Mouse (Mus musculus) hindbrain, postnatal 0 days (tissue): ENCODE measurements at regions not wholly inside any gene's neighbourhood (a gene's known extent, or its start where the extent isn't known, plus 50 kb on each side); places are given as distances from the start of the nearest gene placed in this dataset.

Experiments used
- ATAC-seq: fragments of 200-750 bp; cut with Nextera tagmentation; 2 replicates; pipeline ENCODE4 v1.8.0; 2017; ENCODE audit warnings: mild to moderate bottlenecking, moderate TSS enrichment, moderate library complexity
- DNase-seq: peaks from one replicate; pipeline ENCODE4 v3.0.0-alpha.2; 2015; ENCODE audit warnings: low spot score
- H3K27ac ChIP-seq: fragments of 300-500 bp; sonication (generic); 2 replicates; pipeline ENCODE4 v1.5.1; 2014; ENCODE audit warnings: mild to moderate bottlenecking
- H3K27me3 ChIP-seq: fragments of 300-500 bp; sonication (generic); 2 replicates; pipeline ENCODE4 v1.6.1; 2014; ENCODE audit warnings: low read length, mixed read lengths; ENCODE audit not compliant: insufficient read depth
- H3K36me3 ChIP-seq: fragments of 300-500 bp; sonication (generic); 2 replicates; pipeline ENCODE4 v1.6.1; 2014; ENCODE audit warnings: low read length, mixed read lengths; ENCODE audit not compliant: insufficient read depth
- H3K4me1 ChIP-seq: fragments of 300-500 bp; sonication (generic); 2 replicates; pipeline ENCODE4 v1.6.1; 2014; ENCODE audit warnings: antibody characterized with exemption, low read length, mixed read lengths; ENCODE audit not compliant: insufficient read depth
- H3K4me2 ChIP-seq: fragments of 300-500 bp; sonication (generic); 2 replicates; pipeline ENCODE4 v1.6.1; 2014; ENCODE audit warnings: low read depth, mild to moderate bottlenecking, low read length, moderate library complexity, mixed read lengths
- H3K4me3 ChIP-seq: fragments of 300-500 bp; sonication (generic); 2 replicates; pipeline ENCODE4 v1.5.1; 2014; ENCODE audit warnings: low read length
- H3K9ac ChIP-seq: fragments of 300-500 bp; sonication (generic); replicated peaks from 2 replicates; pipeline ENCODE4 v1.6.1; 2014; ENCODE audit warnings: mild to moderate bottlenecking, low read length, moderate library complexity, mixed read lengths
- H3K9me3 ChIP-seq: fragments of 300-500 bp; sonication (generic); 2 replicates; pipeline ENCODE4 v1.6.1; 2016; ENCODE audit warnings: low read length, mixed read lengths
- CTCF ChIP-seq: IDR thresholded peaks from 2 replicates; pipeline ENCODE4 v1.5.1; 2016; ENCODE audit warnings: antibody characterized with exemption, control low read depth, low read depth
- WGBS: fragments of 180-500 bp; shearing (Covaris S2); extraction: QIAGEN DNeasy Blood & Tissue Kit; methylation state at CpG from one replicate; pipeline ENCODE4 v1.1.7; 2014; 5-methylcytosine and 5-hydroxymethylcytosine counted together

- Histone ChIP-seq H3K4me2 (no peak overlapping the region), H3K4me3 (no peak overlapping the region), H3K27me3 (no peaks in the 10 kb centered on the region), H3K9me3 (no peaks in the 10 kb centered on the region), H3K9ac (no peak overlapping the region), H3K4me1 (no peaks in the 10 kb centered on the region), H3K27ac (no peak overlapping the region), H3K36me3 (no peaks in the 10 kb centered on the region)
- ATAC-seq, result no peak
- DNase-seq, result peak; percentile 31
- no peak for TF ChIP-seq CTCF
Observed at GRCm38 (mm10) chr12:119839119-119839518, 106.5 kb upstream of the Tmem196 start.

- H3K4me1 ChIP-seq, result no peaks in the 10 kb centered on the region
- no peak overlapping the region for H3K4me2 ChIP-seq
- H3K36me3 ChIP-seq, result no peaks in the 10 kb centered on the region
- H3K9ac ChIP-seq, result no peak overlapping the region
- 49% methylated on average over 1 of the region's 1 CpGs for WGBS
- DNase-seq (peak; percentile 63), ATAC-seq (peak; percentile 70; the same call in 1 of the 2 replicates)
- no peaks in the 10 kb centered on the region for H3K9me3 ChIP-seq
- no peaks in the 10 kb centered on the region for H3K27me3 ChIP-seq
- no peak for TF ChIP-seq CTCF
- H3K4me3 ChIP-seq, result no peak overlapping the region
- H3K27ac ChIP-seq, result no peak overlapping the region
Observed at GRCm38 (mm10) chr12:119881744-119882143, 63.9 kb upstream of the Tmem196 start.

- DNase-seq (peak; percentile 3), ATAC-seq (no peak)
- Histone ChIP-seq H3K9me3 (no peaks in the 10 kb centered on the region), H3K36me3 (no peaks in the 10 kb centered on the region), H3K27ac (no peak overlapping the region), H3K27me3 (no peaks in the 10 kb centered on the region), H3K4me1 (no peaks in the 10 kb centered on the region), H3K4me2 (no peak overlapping the region), H3K9ac (no peak overlapping the region), H3K4me3 (no peak overlapping the region)
- TF ChIP-seq CTCF, result no peak
- WGBS, result 60% methylated on average over 1 of the region's 1 CpGs
Observed at GRCm38 (mm10) chr12:119890030-119890429, 55.6 kb upstream of the Tmem196 start.
